In the genomic region with DNA sequence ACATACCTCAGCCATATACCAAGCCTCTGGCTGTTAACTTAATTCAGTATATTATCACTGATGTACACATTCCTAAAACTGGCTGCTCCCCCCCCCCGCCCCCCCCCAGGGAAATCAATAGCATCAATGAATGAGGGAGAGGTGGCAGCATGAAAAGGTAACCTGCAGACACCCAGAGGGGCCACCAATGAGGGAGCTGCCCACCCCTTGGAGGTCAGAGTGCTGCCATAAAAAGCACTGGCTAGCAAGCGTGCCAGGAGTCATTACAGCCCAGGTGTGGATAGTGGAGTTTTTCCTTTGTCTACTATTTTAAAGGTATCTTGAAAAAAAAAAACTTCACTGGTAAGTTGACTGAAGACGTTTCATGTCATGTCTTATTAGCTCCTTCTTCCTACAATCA, we compare ENCODE assay signal across 9 mouse cellular contexts. TPM values are rescaled to one million over a fixed set of nuclear protein-coding genes. Genes with fewer than 3 reads are reported as not detected.
A peak's percentile ranks its signal among the peaks of the same experiment; 100 is the strongest.
DNase-seq lines count a peak whose midpoint lies in the region; ATAC-seq and TF ChIP-seq lines count a peak whose summit lies in the region.
"Had no signal": no experiment of that assay in that cellular context is flagged by ENCODE, and none has a peak within 500 bp of the region (broad histone marks: within the 10 kb centered on the region; RNA-seq: fewer than 3 reads in every experiment).

A gene (plus strand): TSS at position 256 of the 400 bp plus-strand sequence.

- no peak for ATAC-seq in heart, embryonic 16.5 days (replicated peaks; ENCODE audit: extremely low read depth, insufficient read depth, low FRiP score)
- no peak for ATAC-seq in forebrain, embryonic 12.5 days (ENCODE audit: low FRiP score)
- ATAC-seq in intestine, postnatal 0 days, result no peak
- ATAC-seq in midbrain, embryonic 14.5 days (ENCODE audit: low FRiP score, low TSS enrichment), result no peak

- no peak within 1 kb of the TSS for H3K27ac ChIP-seq in heart, embryonic 16.5 days (ENCODE audit: low read length)
- H3K27ac ChIP-seq in forebrain, embryonic 12.5 days, result no peak within 1 kb of the TSS
- no peak within 1 kb of the TSS for H3K27ac ChIP-seq in intestine, postnatal 0 days (ENCODE audit: low read depth, low read length)
- H3K27ac ChIP-seq in midbrain, embryonic 14.5 days (replicated peaks; ENCODE audit: low read depth, low read length), result no peak within 1 kb of the TSS

- no peaks in the 10 kb centered on the region for H3K4me1 ChIP-seq in heart, embryonic 16.5 days (ENCODE audit: control insufficient read depth, insufficient read depth, low read length)
- H3K4me1 ChIP-seq in forebrain, embryonic 12.5 days, result peaks cover 4% of the 10 kb centered on the region; the same call in 1 of the 2 replicates
- H3K4me1 ChIP-seq in intestine, postnatal 0 days (replicated peaks; ENCODE audit: control insufficient read depth, insufficient read depth, low read length), result no peaks in the 10 kb centered on the region
- H3K4me1 ChIP-seq in midbrain, embryonic 14.5 days (ENCODE audit: control insufficient read depth, insufficient read depth, low read length), result no peaks in the 10 kb centered on the region

- no peaks in the 10 kb centered on the region for H3K36me3 ChIP-seq in heart, embryonic 16.5 days (ENCODE audit: control insufficient read depth, insufficient read depth)
- no peaks in the 10 kb centered on the region for H3K36me3 ChIP-seq in forebrain, embryonic 12.5 days (replicated peaks)
- no peaks in the 10 kb centered on the region for H3K36me3 ChIP-seq in intestine, postnatal 0 days (ENCODE audit: control insufficient read depth, insufficient read depth)
- no peaks in the 10 kb centered on the region for H3K36me3 ChIP-seq in midbrain, embryonic 14.5 days (ENCODE audit: control insufficient read depth, insufficient read depth, low read length)

- DNase-seq in heart, adult 11 months, result no peak
- no peak for DNase-seq in midbrain, embryonic 14.5 days
- no peak for DNase-seq in yolk sac, embryonic 10.5 days (ENCODE audit: low spot score)
- no peak for DNase-seq in frontal cortex, postnatal 14 days (ENCODE audit: low spot score in 2 of 2)
- no peak for DNase-seq in urinary bladder, adult 2 months (ENCODE audit: low spot score)
- DNase-seq: right cerebral cortex, adult 18-20 months had no signal

- no peaks in the 10 kb centered on the region for H3K27me3 ChIP-seq in heart, embryonic 16.5 days (ENCODE audit: control insufficient read depth, insufficient read depth, low read length)
- H3K27me3 ChIP-seq in forebrain, embryonic 12.5 days, result no peaks in the 10 kb centered on the region
- H3K27me3 ChIP-seq in intestine, postnatal 0 days (replicated peaks; ENCODE audit: control insufficient read depth, insufficient read depth, low read length), result no peaks in the 10 kb centered on the region
- no peaks in the 10 kb centered on the region for H3K27me3 ChIP-seq in midbrain, embryonic 14.5 days (ENCODE audit: control insufficient read depth, insufficient read depth, low read length)

- H3K9me3 ChIP-seq in heart, embryonic 16.5 days (replicated peaks; ENCODE audit: control insufficient read depth, low read length), result no peaks in the 10 kb centered on the region
- no peaks in the 10 kb centered on the region for H3K9me3 ChIP-seq in forebrain, embryonic 12.5 days
- H3K9me3 ChIP-seq in intestine, postnatal 0 days (ENCODE audit: control insufficient read depth), result no peaks in the 10 kb centered on the region
- H3K9me3 ChIP-seq in midbrain, embryonic 14.5 days (ENCODE audit: control insufficient read depth, low read length), result no peaks in the 10 kb centered on the region

- no peak for TF ChIP-seq CTCF in intestine, postnatal 0 days (IDR thresholded peaks at IDR 0.05; ENCODE audit: low read depth)

- H3K4me2 ChIP-seq in heart, embryonic 16.5 days (ENCODE audit: low read depth, low read length), result peak within 1 kb of the TSS; percentile 68
- H3K4me2 ChIP-seq in forebrain, embryonic 12.5 days, result peak within 1 kb of the TSS; percentile 53
- H3K4me2 ChIP-seq in intestine, postnatal 0 days (replicated peaks; ENCODE audit: low read depth), result peak within 1 kb of the TSS; percentile 68
- H3K4me2 ChIP-seq in midbrain, embryonic 14.5 days (ENCODE audit: low read length), result peak within 1 kb of the TSS; percentile 60

- H3K4me3 ChIP-seq in heart, embryonic 16.5 days (ENCODE audit: low read length), result peak within 1 kb of the TSS; percentile 50
- H3K4me3 ChIP-seq in forebrain, embryonic 12.5 days (replicated peaks), result no peak within 1 kb of the TSS
- no peak within 1 kb of the TSS; the same call in 1 of the 2 replicates for H3K4me3 ChIP-seq in intestine, postnatal 0 days (ENCODE audit: low read depth, low read length)
- H3K4me3 ChIP-seq in midbrain, embryonic 14.5 days (replicated peaks; ENCODE audit: low read depth, low read length), result peak within 1 kb of the TSS; percentile 36; the same call in 1 of the 2 replicates

- 64% methylated on average over 3 of the region's 3 CpGs for WGBS in heart, embryonic 16.5 days
- WGBS in forebrain, embryonic 12.5 days, result 61% methylated on average over 3 of the region's 3 CpGs
- 35% methylated on average over 3 of the region's 3 CpGs for WGBS in intestine, postnatal 0 days
- 66% methylated on average over 3 of the region's 3 CpGs for WGBS in midbrain, embryonic 14.5 days

- no peak within 1 kb of the TSS for H3K9ac ChIP-seq in heart, embryonic 16.5 days (ENCODE audit: low read length)
- H3K9ac ChIP-seq in forebrain, embryonic 12.5 days, result no peak within 1 kb of the TSS
- 0 out of 2 replicates have a peak within 1 kb of the TSS, but pooled peaks have one; percentile 2 for H3K9ac ChIP-seq in intestine, postnatal 0 days (ENCODE audit: low read depth, low read length)
- no peak within 1 kb of the TSS; the same call in 1 of the 2 replicates for H3K9ac ChIP-seq in midbrain, embryonic 14.5 days (replicated peaks; ENCODE audit: low read length)

RNA-seq across cellular contexts. Expression of the gene that starts here (rescaled TPM):
- polyA plus RNA-seq in heart, embryonic 16.5 days (2015; fragmentation: Nextera tagmentation; extraction: Ambion mirVana), result 1.3 and 1.4 TPM in 2 replicates
- polyA plus RNA-seq in forebrain, embryonic 12.5 days (2016; fragmentation: Nextera tagmentation; extraction: Ambion mirVana), result 0.19 and 0.53 TPM in 2 replicates
- 13.1 and 14.4 TPM in 2 replicates for polyA plus RNA-seq in intestine, postnatal 0 days (2015; fragmentation: Nextera tagmentation; extraction: Ambion mirVana)
- 0.49 and 0.86 TPM in 2 replicates for polyA plus RNA-seq in midbrain, embryonic 14.5 days (2014; fragmentation: Nextera tagmentation; extraction: Ambion mirVana)
- 0.58 and 0.84 TPM in 2 replicates for polyA plus RNA-seq in urinary bladder, adult 2 months (2012; rRNA removed)

Comparison
In these comparisons a context has a peak if more than half of its experiments do, and no peak if none do; other contexts are left out.
1. H3K4me3 ChIP-seq: peak in heart, embryonic 16.5 days (single experiment) and midbrain, embryonic 14.5 days (single experiment); none in forebrain, embryonic 12.5 days (single experiment) and intestine, postnatal 0 days (single experiment).
2. Peak in every context shown above with its lines, with median percentiles within 50 percentile points of each other: H3K4me2 ChIP-seq.